Mouse (Mus musculus) erythroblast, embryonic 14.5 days (primary cell): ENCODE measurements around the gene Tango2.

Source experiments
- GATA1 ChIP-seq: IDR thresholded peaks from 2 replicates; pipeline ENCODE4 v1.6.1; 2012; ENCODE audit warnings: low read length, inconsistent platforms, mixed read lengths
- TAL1 ChIP-seq: IDR thresholded peaks from 3 replicates; pipeline ENCODE4 v1.6.1; 2012; ENCODE audit warnings: low read length, inconsistent platforms, mixed read lengths

DNA sequence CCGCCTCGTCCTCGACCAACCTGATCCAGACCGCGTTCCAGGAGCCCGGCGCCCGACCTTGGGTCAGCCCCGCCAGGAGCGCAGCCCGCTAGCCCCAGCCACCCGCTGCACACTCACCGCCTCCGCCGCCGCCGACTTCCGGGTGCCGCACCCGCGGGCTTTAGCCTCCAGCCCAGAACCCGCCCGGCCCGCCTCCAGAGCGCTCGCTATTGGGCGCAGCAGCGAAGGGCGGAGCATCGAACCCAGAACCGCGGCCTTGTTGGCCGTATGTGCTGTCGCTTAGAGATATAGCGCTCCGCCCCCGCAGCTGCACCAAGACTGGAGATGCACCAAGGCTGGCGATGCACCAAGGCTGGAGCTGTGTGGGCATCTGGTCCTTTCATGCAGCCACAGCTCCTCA lies 4.1 kb downstream of the Tango2 start:
- TF ChIP-seq TAL1 (no peak), GATA1 (no peak)
